Mouse (Mus musculus) cortical plate, adult 2 months (tissue): Measurements from ENCODE around the gene Idi2.

Experiments used
- CTCF ChIP-seq: fragments of 200-500 bp; IDR thresholded peaks from 2 replicates; pipeline ENCODE4 v1.5.1; 2011; ENCODE audit warnings: mild to moderate bottlenecking, control low read depth, low read length; ENCODE audit not compliant: insufficient read depth; ENCODE audit errors: extremely low read depth
- POLR2A ChIP-seq: fragments of 200-500 bp; IDR thresholded peaks from 2 replicates; pipeline ENCODE4 v1.6.1; 2011; ENCODE audit warnings: mild to moderate bottlenecking, low read length, control low read depth; ENCODE audit not compliant: insufficient read depth; ENCODE audit errors: extremely low read depth

GRCm38 (mm10) chr13:8972369-8972768 lies 19.7 kb downstream of the Idi2 start:
- no peak for TF ChIP-seq POLR2A
- no peak for TF ChIP-seq CTCF
